ENCODE assay signal across 12 mouse cellular contexts in genomic region chr4:152101081-152101653, GRCm38 (mm10). TPM values are rescaled to one million over a fixed set of nuclear protein-coding genes. Genes with fewer than 3 reads are reported as not detected.
DNase-seq lines count a peak whose midpoint lies in the region; ATAC-seq and TF ChIP-seq lines count a peak whose summit lies in the region.
"Had no signal": no experiment of that assay in that cellular context is flagged by ENCODE, and none has a peak within 500 bp of the region (broad histone marks: within the 10 kb centered on the region; RNA-seq: fewer than 3 reads in every experiment).

No protein-coding gene starts in this region.

- intact Hi-C loops in heart, postnatal 25 days (cut with DNase I) = no loop called here

- peaks cover 21% of the 10 kb centered on the region for H3K79me2 ChIP-seq in myocyte (ENCODE audit: control insufficient read depth, insufficient read depth)

- H3K4me2 ChIP-seq in heart, embryonic 13.5 days = peak overlapping the region; percentile 24
- peak overlapping the region; percentile 9 for H3K4me2 ChIP-seq in lung, embryonic 15.5 days
- H3K4me2 ChIP-seq in embryonic facial prominence, embryonic 14.5 days (ENCODE audit: low read depth, low read length) = no peak overlapping the region
- peak overlapping the region; percentile 77 for H3K4me2 ChIP-seq in myocyte (ENCODE audit: low read depth)
- H3K4me2 ChIP-seq: hindbrain, embryonic 15.5 days had no signal

- peaks cover 43% of the 10 kb centered on the region for H3K36me3 ChIP-seq in heart, embryonic 13.5 days
- H3K36me3 ChIP-seq in lung, embryonic 15.5 days = peaks cover 34% of the 10 kb centered on the region
- peaks cover 33% of the 10 kb centered on the region for H3K36me3 ChIP-seq in embryonic facial prominence, embryonic 14.5 days (ENCODE audit: control insufficient read depth, insufficient read depth, low read length)
- H3K36me3 ChIP-seq in myocyte (ENCODE audit: control insufficient read depth, insufficient read depth) = peaks cover 19% of the 10 kb centered on the region
- H3K36me3 ChIP-seq: hindbrain, embryonic 15.5 days had no signal

- WGBS in heart, embryonic 13.5 days = 54% methylated on average over 7 of the region's 7 CpGs
- 49% methylated on average over 7 of the region's 7 CpGs for WGBS in lung, embryonic 15.5 days
- WGBS in embryonic facial prominence, embryonic 14.5 days = 55% methylated on average over 7 of the region's 7 CpGs

- H3K4me1 ChIP-seq in heart, embryonic 13.5 days = peaks cover 57% of the 10 kb centered on the region
- peaks cover 40% of the 10 kb centered on the region for H3K4me1 ChIP-seq in lung, embryonic 15.5 days
- H3K4me1 ChIP-seq in embryonic facial prominence, embryonic 14.5 days (ENCODE audit: control insufficient read depth, insufficient read depth, low read length) = 0 out of 2 replicates have a peak, but pooled peaks cover 8% of the 10 kb centered on the region

- peak overlapping the region; percentile 59 for H3K27ac ChIP-seq in heart, embryonic 13.5 days (replicated peaks)
- peak overlapping the region; percentile 46 for H3K27ac ChIP-seq in lung, embryonic 15.5 days
- peak overlapping the region; percentile 34; the same call in 1 of the 2 replicates for H3K27ac ChIP-seq in embryonic facial prominence, embryonic 14.5 days (replicated peaks; ENCODE audit: low read depth, low read length)
- H3K27ac ChIP-seq: hindbrain, embryonic 15.5 days had no signal

- DNase-seq in heart, postnatal 25 days (ENCODE audit: low spot score) = no peak
- DNase-seq in lung, postnatal 14 days = no peak
- no peak for DNase-seq in embryonic facial prominence, embryonic 14.5 days (ENCODE audit: low spot score)
- no peak for DNase-seq in right cerebral cortex, adult 18-20 months

- 0 out of 2 replicates have a peak overlapping the region, but pooled peaks have one; percentile 24 for H3K9ac ChIP-seq in heart, embryonic 13.5 days
- no peak overlapping the region for H3K9ac ChIP-seq in lung, embryonic 15.5 days
- H3K9ac ChIP-seq in embryonic facial prominence, embryonic 14.5 days (ENCODE audit: low read depth, low read length) = no peak overlapping the region
- H3K9ac ChIP-seq: hindbrain, embryonic 15.5 days had no signal

- TF ChIP-seq POLR2A in myocyte (IDR thresholded peaks at IDR 0.05; ENCODE audit: insufficient read length, low read depth) = peak; percentile 46

- H3ac ChIP-seq in myocyte (ENCODE audit: control insufficient read depth, insufficient read length) = no peak overlapping the region

- H3K4me3 ChIP-seq in heart, embryonic 13.5 days = no peak overlapping the region
- H3K4me3 ChIP-seq in lung, embryonic 15.5 days = no peak overlapping the region
- H3K4me3 ChIP-seq in embryonic facial prominence, embryonic 14.5 days (ENCODE audit: low read depth, low read length) = no peak overlapping the region
- no peak overlapping the region for H3K4me3 ChIP-seq in myocyte
- H3K4me3 ChIP-seq: hindbrain, embryonic 15.5 days had no signal

- no peak for ATAC-seq in heart, embryonic 13.5 days (ENCODE audit: extremely low read depth, insufficient number of reproducible peaks, low FRiP score, low TSS enrichment)
- ATAC-seq in lung, embryonic 15.5 days (ENCODE audit: borderline replicate concordance, extremely low read depth, low FRiP score, low TSS enrichment) = no peak
- ATAC-seq in embryonic facial prominence, embryonic 14.5 days (ENCODE audit: low read depth) = no peak
- no peak for ATAC-seq in frontal cortex, adult (ENCODE audit: low TSS enrichment)
- ATAC-seq: forebrain, embryonic 16.5 days had no signal

- H3K27me3 ChIP-seq in heart, embryonic 13.5 days (replicated peaks) = no peaks in the 10 kb centered on the region; the same call in none of the 2 replicates
- H3K27me3 ChIP-seq in lung, embryonic 15.5 days = no peaks in the 10 kb centered on the region
- H3K27me3 ChIP-seq in embryonic facial prominence, embryonic 14.5 days (replicated peaks; ENCODE audit: control insufficient read depth, insufficient read depth, low read length) = no peaks in the 10 kb centered on the region
- no peaks in the 10 kb centered on the region for H3K27me3 ChIP-seq in myocyte (ENCODE audit: control insufficient read depth, insufficient read depth, insufficient read length)
- H3K27me3 ChIP-seq: hindbrain, embryonic 15.5 days had no signal

- no peaks in the 10 kb centered on the region for H3K9me3 ChIP-seq in heart, embryonic 13.5 days
- H3K9me3 ChIP-seq in lung, embryonic 15.5 days = no peaks in the 10 kb centered on the region
- H3K9me3 ChIP-seq in embryonic facial prominence, embryonic 14.5 days (ENCODE audit: control insufficient read depth, low read length) = no peaks in the 10 kb centered on the region
- H3K9me3 ChIP-seq: hindbrain, embryonic 15.5 days had no signal

TF ChIP-seq in myocyte, 11 proteins besides CTCF, POLR2A, EP300 and RAD21:
- TF ChIP-seq TCF3 (IDR thresholded peaks at IDR 0.05; ENCODE audit: insufficient read length, low read depth) (no peak), MYOD1 (IDR thresholded peaks at IDR 0.05; ENCODE audit: control insufficient read depth in 1 of 3, insufficient read length in 2 of 3, low read depth in 2 of 3) (peak in 1 of 3 experiments; percentile 37), REST (IDR thresholded peaks at IDR 0.05; ENCODE audit: insufficient read depth, insufficient read length) (no peak), SRF (IDR thresholded peaks at IDR 0.05; ENCODE audit: control insufficient read depth, insufficient read length, low read depth) (no peak), MAX (IDR thresholded peaks at IDR 0.05; ENCODE audit: low read depth) (no peak), POLR2AphosphoS2 (IDR thresholded peaks at IDR 0.05; ENCODE audit: insufficient read length, low read depth) (no peak), CEBPB (IDR thresholded peaks at IDR 0.05; ENCODE audit: insufficient read depth, poor library complexity, severe bottlenecking) (no peak), E2F4 (IDR thresholded peaks at IDR 0.05; ENCODE audit: insufficient read depth) (no peak), TCF12 (IDR thresholded peaks at IDR 0.05; ENCODE audit: insufficient read depth, poor library complexity, severe bottlenecking) (no peak), MYOG (IDR thresholded peaks at IDR 0.05; ENCODE audit: control insufficient read depth in 1 of 3, insufficient read depth in 1 of 3, insufficient read length in 2 of 3, low read depth in 2 of 3) (peak in 1 of 3 experiments; percentile 4), USF1 (IDR thresholded peaks at IDR 0.05; ENCODE audit: low read depth) (no peak)
TF ChIP-seq in myocyte: peak in this region for 2.

RNA-seq across cellular contexts. Expression of gene Tnfrsf25, which starts 14.6 kb away (rescaled TPM):
- 0.73 and 0.80 TPM in 2 replicates for polyA plus RNA-seq in heart, embryonic 13.5 days (2015; fragmentation: Nextera tagmentation; extraction: Ambion mirVana)
- 1 to 10 TPM; 2.9 to 3.0 TPM for total RNA-seq in heart, postnatal 25 days (2021)
- 1.1 and 1.5 TPM in 2 replicates for polyA plus RNA-seq in lung, embryonic 15.5 days (2015; fragmentation: Nextera tagmentation; extraction: Ambion mirVana)
- polyA plus RNA-seq in embryonic facial prominence, embryonic 14.5 days (2014; fragmentation: Nextera tagmentation; extraction: Ambion mirVana) = 0.65 and 1.4 TPM in 2 replicates
- 4.0 TPM for polyA plus RNA-seq in myocyte (2012; fragmentation: generic; extraction: Trizol)
- total RNA-seq: common myeloid progenitor, adult 5-6 weeks had no signal

RNA-seq across cellular contexts. Expression of gene Plekhg5, which starts 28.9 kb away (rescaled TPM):
- polyA plus RNA-seq in heart, embryonic 13.5 days (2015; fragmentation: Nextera tagmentation; extraction: Ambion mirVana) = 11.6 and 12.7 TPM in 2 replicates
- 10 to 100 TPM; 18.7 to 18.9 TPM for total RNA-seq in heart, postnatal 25 days (2021)
- 18.9 and 22.3 TPM in 2 replicates for polyA plus RNA-seq in lung, embryonic 15.5 days (2015; fragmentation: Nextera tagmentation; extraction: Ambion mirVana)
- polyA plus RNA-seq in embryonic facial prominence, embryonic 14.5 days (2014; fragmentation: Nextera tagmentation; extraction: Ambion mirVana) = 12.0 and 13.4 TPM in 2 replicates
- 65.8 TPM for polyA plus RNA-seq in myocyte (2012; fragmentation: generic; extraction: Trizol)

RNA-seq across cellular contexts. Expression of gene Espn, which starts 51.0 kb away (rescaled TPM):
- polyA plus RNA-seq in heart, embryonic 13.5 days (2015; fragmentation: Nextera tagmentation; extraction: Ambion mirVana) = 0.87 and 1.1 TPM in 2 replicates
- total RNA-seq in heart, postnatal 25 days (2021) = 1 to 10 TPM; 1.7 to 2.2 TPM
- polyA plus RNA-seq in lung, embryonic 15.5 days (2015; fragmentation: Nextera tagmentation; extraction: Ambion mirVana) = 11.4 and 13.4 TPM in 2 replicates
- 4.2 and 4.4 TPM in 2 replicates for polyA plus RNA-seq in embryonic facial prominence, embryonic 14.5 days (2014; fragmentation: Nextera tagmentation; extraction: Ambion mirVana)
- polyA plus RNA-seq in myocyte (2012; fragmentation: generic; extraction: Trizol) = 0.65 TPM

RNA-seq across cellular contexts. Expression of gene Hes2, which starts 57.5 kb away (rescaled TPM):
- not detected in 2 replicates for polyA plus RNA-seq in heart, embryonic 13.5 days (2015; fragmentation: Nextera tagmentation; extraction: Ambion mirVana)
- total RNA-seq in heart, postnatal 25 days (2021) = not detected
- 0.26 and 0.61 TPM in 2 replicates for polyA plus RNA-seq in lung, embryonic 15.5 days (2015; fragmentation: Nextera tagmentation; extraction: Ambion mirVana)
- 0.25 and 0.43 TPM in 2 replicates for polyA plus RNA-seq in embryonic facial prominence, embryonic 14.5 days (2014; fragmentation: Nextera tagmentation; extraction: Ambion mirVana)
- not detected for polyA plus RNA-seq in myocyte (2012; fragmentation: generic; extraction: Trizol)
- total RNA-seq: CH12.LX; common myeloid progenitor, adult 5-6 weeks had no signal
- polyA plus RNA-seq: forebrain, embryonic 16.5 days; hindbrain, embryonic 15.5 days had no signal
